Mouse (Mus musculus) heart, embryonic 12.5 days (tissue): Measurements from ENCODE around the gene Calhm5. TPM values are rescaled to one million over a fixed set of nuclear protein-coding genes. Genes with fewer than 3 reads are reported as not detected.

Experiments
- ATAC-seq: fragments of 200-750 bp; cut with Nextera tagmentation; 2 replicates; pipeline ENCODE4 v1.8.0; 2017; ENCODE audit warnings: moderate TSS enrichment, moderate library complexity; ENCODE audit not compliant: insufficient number of reproducible peaks, low FRiP score
- H3K27ac ChIP-seq: fragments of 300-500 bp; sonication (generic); 2 replicates; pipeline ENCODE4 v1.5.1; 2016; ENCODE audit warnings: mild to moderate bottlenecking, moderate library complexity; ENCODE audit not compliant: poor library complexity, severe bottlenecking
- H3K27me3 ChIP-seq: fragments of 300-500 bp; sonication (generic); replicated peaks from 2 replicates; pipeline ENCODE4 v1.6.1; 2016; ENCODE audit warnings: mild to moderate bottlenecking, moderate library complexity
- H3K36me3 ChIP-seq: fragments of 300-500 bp; sonication (generic); 2 replicates; pipeline ENCODE4 v1.6.1; 2016; ENCODE audit warnings: mild to moderate bottlenecking, moderate library complexity
- H3K4me1 ChIP-seq: fragments of 300-500 bp; sonication (generic); replicated peaks from 2 replicates; pipeline ENCODE4 v1.6.1; 2016; ENCODE audit warnings: mild to moderate bottlenecking
- H3K4me2 ChIP-seq: fragments of 300-500 bp; sonication (generic); 2 replicates; pipeline ENCODE4 v1.6.1; 2016; ENCODE audit warnings: mild to moderate bottlenecking, moderate library complexity
- H3K4me3 ChIP-seq: fragments of 300-500 bp; sonication (generic); 2 replicates; pipeline ENCODE4 v1.5.1; 2016; ENCODE audit warnings: mild to moderate bottlenecking
- H3K9ac ChIP-seq: fragments of 300-500 bp; sonication (generic); 2 replicates; pipeline ENCODE4 v1.6.1; 2016; ENCODE audit warnings: mild to moderate bottlenecking, moderate library complexity
- H3K9me3 ChIP-seq: fragments of 300-500 bp; sonication (generic); replicated peaks from 2 replicates; pipeline ENCODE4 v1.6.1; 2016; ENCODE audit warnings: mild to moderate bottlenecking, moderate library complexity
- WGBS: fragments of 180-500 bp; shearing (Covaris S2); methylation state at CpG from one replicate; pipeline ENCODE4 v1.1.7; 2016; 5-methylcytosine and 5-hydroxymethylcytosine counted together
- polyA plus RNA-seq: library from polyadenylated mRNA; unstranded; fragments of >200 nt; fragmentation: Nextera tagmentation; extraction: Ambion mirVana; gene quantifications from 2 replicates; pipeline ENCODE4 v1.2.1, GENCODE M21; 2016

The Calhm5 gene
- polyA plus RNA-seq, 1 experiment from 2014 or later = 1.3 TPM

- no peaks in the 10 kb centered on the region for H3K4me1 ChIP-seq
- peak overlapping the region; percentile 32; the same call in 1 of the 2 replicates for H3K27ac ChIP-seq
- no peak overlapping the region for H3K4me3 ChIP-seq
- 0 out of 2 replicates have a peak overlapping the region, but pooled peaks have one; percentile 2 for H3K4me2 ChIP-seq
- H3K36me3 ChIP-seq = no peaks in the 10 kb centered on the region
- 34% methylated on average over 5 of the region's 5 CpGs for WGBS
- no peak overlapping the region for H3K9ac ChIP-seq
- H3K27me3 ChIP-seq = no peaks in the 10 kb centered on the region
- peak; percentile 48; the same call in 1 of the 2 replicates for ATAC-seq
- no peaks in the 10 kb centered on the region for H3K9me3 ChIP-seq
These were observed 25.3 kb downstream of the Calhm5 start for GRCm38 (mm10) chr10:34070999-34071492.

DNA sequence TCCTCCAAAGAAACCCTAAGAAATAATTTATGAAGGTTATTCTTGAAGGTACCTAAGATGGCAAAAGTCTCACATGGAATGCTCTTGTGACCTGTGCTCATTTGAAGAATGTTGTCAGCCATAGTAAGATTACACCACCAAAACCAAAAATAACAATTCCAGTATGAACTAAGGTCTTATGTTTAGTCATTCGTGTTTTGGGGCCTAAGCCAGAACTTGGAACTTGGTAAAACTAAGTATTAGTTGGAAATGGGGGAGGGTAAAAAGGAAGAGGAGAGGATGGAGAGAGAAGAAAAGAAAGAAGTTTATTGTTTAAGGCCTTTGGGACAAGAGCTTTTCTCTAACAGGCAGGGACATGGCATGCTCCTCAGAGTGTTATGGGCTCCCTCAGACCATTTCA lies 26.7 kb downstream of the Calhm5 start:
- no peak overlapping the region for H3K4me3 ChIP-seq
- no peak for ATAC-seq
- no peak overlapping the region for H3K27ac ChIP-seq
- H3K27me3 ChIP-seq = no peaks in the 10 kb centered on the region
- 53% methylated on average over 1 of the region's 1 CpGs for WGBS
- no peak overlapping the region for H3K9ac ChIP-seq
- no peaks in the 10 kb centered on the region for H3K36me3 ChIP-seq
- no peak overlapping the region for H3K4me2 ChIP-seq
- no peaks in the 10 kb centered on the region for H3K4me1 ChIP-seq
- H3K9me3 ChIP-seq = no peaks in the 10 kb centered on the region

GRCm38 (mm10) chr10:34066591-34066990 lies 29.7 kb downstream of the Calhm5 start:
- no peaks in the 10 kb centered on the region for H3K36me3 ChIP-seq
- WGBS = 50% methylated on average over 3 of the region's 3 CpGs
- no peaks in the 10 kb centered on the region for H3K9me3 ChIP-seq
- H3K4me3 ChIP-seq = no peak overlapping the region
- no peak overlapping the region for H3K27ac ChIP-seq
- H3K9ac ChIP-seq = no peak overlapping the region
- ATAC-seq = no peak
- H3K4me1 ChIP-seq = no peaks in the 10 kb centered on the region
- H3K4me2 ChIP-seq = no peak overlapping the region
- H3K27me3 ChIP-seq = no peaks in the 10 kb centered on the region

- Histone ChIP-seq H3K9me3 (no peaks in the 10 kb centered on the region), H3K9ac (no peak overlapping the region), H3K4me3 (no peak overlapping the region), H3K4me1 (no peaks in the 10 kb centered on the region), H3K36me3 (no peaks in the 10 kb centered on the region), H3K27ac (no peak overlapping the region), H3K27me3 (no peaks in the 10 kb centered on the region), H3K4me2 (no peak overlapping the region)
- 60% methylated on average over 2 of the region's 2 CpGs for WGBS
- ATAC-seq = no peak
These were observed 42.3 kb downstream of the Calhm5 start for GRCm38 (mm10) chr10:34053987-34054386.

- H3K27me3 ChIP-seq = no peaks in the 10 kb centered on the region
- no peak within 1 kb of the TSS for H3K27ac ChIP-seq
- H3K4me2 ChIP-seq = no peak within 1 kb of the TSS
- no peaks in the 10 kb centered on the region for H3K4me1 ChIP-seq
- H3K9ac ChIP-seq = no peak within 1 kb of the TSS
- no peaks in the 10 kb centered on the region for H3K36me3 ChIP-seq
- ATAC-seq = no peak
- WGBS = 77% methylated on average over 5 of the region's 5 CpGs
- no peaks in the 10 kb centered on the region for H3K9me3 ChIP-seq
- no peak within 1 kb of the TSS for H3K4me3 ChIP-seq
These were observed 52.1 kb downstream of the Calhm5 start, which contains the start of gene Calhm4 for GRCm38 (mm10) chr10:34044210-34044609. TSS of gene Calhm4 (minus strand) at chr10:34044310.

Other genes with a start within 250 kb of the Calhm5 start
- not detected in 2 replicates for gene Sult3a1, start 238.8 kb downstream of the Calhm5 start, polyA plus RNA-seq
- gene Rsph4a, start 191.4 kb downstream of the Calhm5 start, polyA plus RNA-seq = not detected in 2 replicates
- 13.0 and 13.1 TPM in 2 replicates for gene Zup1, start 145.2 kb downstream of the Calhm5 start, polyA plus RNA-seq
- gene Rwdd1, start 76.9 kb downstream of the Calhm5 start, polyA plus RNA-seq = 100.0 and 113 TPM in 2 replicates
- gene Trappc3l, start 58.9 kb downstream of the Calhm5 start, polyA plus RNA-seq = not detected in 2 replicates
- 0.13 TPM in 1 of 2 replicates, not detected in the other for gene Calhm4, start 52.2 kb downstream of the Calhm5 start, polyA plus RNA-seq
- gene Calhm6, start 31.5 kb upstream of the Calhm5 start, polyA plus RNA-seq = 0.64 and 0.78 TPM in 2 replicates
- 19.9 and 22.0 TPM in 2 replicates for gene Dse, start 111.2 kb upstream of the Calhm5 start, polyA plus RNA-seq
- 81.2 and 85.1 TPM in 2 replicates for gene Tspyl1, start 185.7 kb upstream of the Calhm5 start, polyA plus RNA-seq
- gene Tspyl4, start 200.9 kb upstream of the Calhm5 start, polyA plus RNA-seq = 25.6 and 27.5 TPM in 2 replicates